Mouse (Mus musculus) lung, postnatal 4 days (tissue): Measurements from ENCODE around the gene Galntl6.

Experiments used
- DNase-seq, 2 experiments: peaks; one replicate each; pipeline ENCODE4 v3.0.0; 2021

Galntl6 gene

DNA sequence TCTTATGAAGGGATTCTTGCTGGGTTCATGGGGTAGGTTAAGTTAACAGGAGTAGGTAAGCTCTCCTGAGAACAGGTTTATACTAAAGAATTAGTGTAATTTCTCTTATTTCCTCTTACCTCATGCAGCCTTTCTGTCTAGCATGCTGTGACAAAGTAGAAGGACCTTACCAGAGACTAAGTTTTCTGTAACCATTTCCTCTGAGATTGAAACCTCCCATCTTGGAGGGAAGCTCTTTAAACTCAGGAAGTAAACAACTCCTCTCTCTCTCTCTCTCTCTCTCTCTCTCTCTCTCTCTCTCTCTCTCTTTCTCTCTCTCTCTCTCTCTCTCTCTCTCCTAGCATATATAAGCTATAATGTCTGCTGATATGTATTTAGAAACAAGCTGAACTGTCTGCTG, 1153.6 kb downstream of the Galntl6 start:
- no peak for DNase-seq

DNA sequence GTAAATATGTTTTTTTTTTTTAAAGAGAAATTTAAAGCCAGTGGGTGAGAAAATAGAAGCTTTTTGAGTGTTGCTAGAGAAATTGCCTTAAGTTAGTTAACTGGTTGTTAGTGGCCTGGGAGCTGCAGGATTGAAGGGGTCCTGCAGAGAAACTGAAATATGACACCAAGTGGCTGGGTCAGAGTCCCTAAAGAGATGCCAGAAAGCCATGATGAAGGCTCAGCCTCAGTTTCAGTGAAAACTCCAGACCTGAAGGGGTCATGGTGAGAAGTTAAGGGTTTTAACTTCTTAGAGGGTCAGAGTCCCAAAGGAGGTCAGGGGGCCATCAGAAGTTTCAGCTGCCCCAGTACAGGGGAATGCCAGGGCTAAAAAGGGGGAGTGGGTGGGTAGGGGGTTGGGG, 1155.0 kb downstream of the Galntl6 start:
- no peak for DNase-seq

DNA sequence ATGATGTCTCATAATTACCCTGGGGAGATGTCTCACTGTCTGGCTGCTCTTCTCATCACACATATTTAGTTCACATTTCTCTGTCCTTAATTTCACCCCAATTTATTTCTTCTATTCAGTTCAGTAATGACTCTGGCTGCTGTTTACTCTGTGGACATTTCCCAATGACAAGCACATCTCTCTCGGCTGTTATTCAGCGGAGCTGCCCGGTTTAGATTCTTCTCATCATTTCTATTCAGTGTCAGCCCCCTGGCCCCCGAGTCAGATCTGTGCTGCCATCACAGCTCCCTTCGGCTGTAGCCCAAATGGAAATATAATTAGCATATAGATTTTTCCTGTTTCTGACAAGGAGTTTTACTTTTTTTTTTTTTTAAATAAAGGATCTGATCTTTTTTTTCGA, 1158.4 kb downstream of the Galntl6 start:
- no peak for DNase-seq

DNA sequence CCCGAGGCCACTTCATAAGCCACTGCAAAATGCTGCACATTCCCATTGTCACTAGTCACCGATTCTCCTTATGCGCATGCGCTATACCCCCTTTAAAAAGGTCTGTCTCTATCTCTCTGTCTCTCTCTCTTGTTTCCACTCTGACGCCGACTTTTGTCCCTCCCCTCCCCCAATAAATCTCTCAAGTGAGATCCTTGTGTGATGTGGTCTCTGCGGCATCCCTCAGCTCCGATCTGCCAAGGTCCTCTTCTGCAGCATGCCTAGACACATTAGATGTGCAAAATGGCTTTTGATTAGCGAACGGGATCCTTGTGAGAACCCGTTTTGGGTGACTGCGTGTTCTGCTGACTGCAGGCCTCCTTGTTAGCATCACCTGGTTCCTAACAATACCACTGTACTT, 1168.8 kb downstream of the Galntl6 start:
- DNase-seq = no peak

DNA sequence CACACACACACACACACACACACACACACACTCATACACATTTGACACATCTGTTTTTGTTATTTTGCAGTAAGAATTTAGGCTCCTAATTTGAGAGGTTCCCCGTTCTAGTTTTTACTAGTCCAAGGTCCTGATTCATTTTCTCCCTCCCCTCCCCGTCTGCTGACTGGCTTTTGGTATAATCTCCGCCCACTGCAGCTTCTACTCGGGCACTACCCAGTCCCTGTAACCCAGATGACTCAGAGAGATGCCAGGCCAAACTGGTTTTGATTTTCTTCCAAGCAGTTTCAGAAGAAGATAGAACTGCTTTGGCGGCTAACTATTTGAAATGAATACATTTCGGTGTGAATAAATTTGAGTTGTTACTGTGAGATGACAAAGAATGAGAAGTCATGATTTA, 1170.5 kb downstream of the Galntl6 start:
- DNase-seq = no peak

DNA sequence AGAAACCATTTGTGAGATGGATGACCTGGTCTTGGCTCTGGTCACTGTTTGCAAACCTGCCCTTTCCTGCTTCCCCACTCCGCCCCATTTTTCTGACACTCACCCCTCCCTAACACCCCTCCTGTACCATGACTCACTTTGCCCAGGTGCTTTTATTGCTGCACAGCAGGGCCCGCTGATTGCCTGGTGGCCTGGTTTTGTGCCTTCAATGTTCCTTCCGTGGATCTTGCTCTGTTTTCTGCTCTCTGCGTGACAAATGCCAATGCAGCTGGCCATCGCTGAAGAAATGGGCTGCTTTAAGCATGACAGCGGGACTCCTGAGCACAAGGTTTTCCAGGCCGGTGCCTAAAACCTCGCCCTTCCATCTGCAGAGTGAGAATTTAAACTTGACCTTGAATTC, 1171.1 kb downstream of the Galntl6 start:
- DNase-seq = no peak

DNA sequence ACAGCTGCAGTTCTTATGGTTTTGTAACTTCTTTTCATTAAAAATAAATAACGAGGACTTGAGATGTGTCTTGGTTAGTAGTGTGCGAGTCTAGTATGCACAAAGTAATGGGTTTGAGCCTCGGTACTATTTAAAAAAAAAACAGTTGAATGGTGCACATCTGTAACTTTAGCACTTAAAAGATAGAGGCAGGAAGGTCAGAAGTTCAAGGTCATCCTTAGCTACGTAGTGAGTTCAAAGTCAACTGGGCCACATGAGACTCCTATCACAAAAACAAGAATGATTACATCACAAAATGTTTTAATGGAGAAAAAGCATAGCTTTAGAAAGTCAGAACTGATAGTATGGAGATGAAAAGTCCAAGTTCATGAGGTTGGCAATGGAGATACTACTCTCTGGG, 1175.2 kb downstream of the Galntl6 start:
- DNase-seq = no peak

DNA sequence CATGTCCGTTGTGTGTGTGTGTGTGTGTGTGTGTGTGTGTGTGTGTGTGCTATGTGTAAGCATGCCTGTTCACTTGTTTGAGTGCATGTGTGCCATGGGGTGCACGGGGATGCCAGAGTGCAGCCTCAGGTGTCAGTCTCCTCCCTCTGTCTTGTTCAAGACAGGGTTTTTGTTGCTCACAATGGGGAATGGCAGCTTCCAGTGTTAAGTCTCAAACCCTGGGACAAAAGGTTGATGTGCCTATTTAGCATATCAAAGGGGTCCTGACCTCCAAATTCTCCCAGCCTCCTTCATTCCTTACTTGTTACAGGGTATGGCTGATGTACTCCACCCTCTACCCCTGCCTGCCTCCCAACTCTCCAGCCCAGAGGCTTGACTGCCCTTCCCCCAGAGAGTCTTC, 1179.6 kb downstream of the Galntl6 start:
- DNase-seq = no peak

DNA sequence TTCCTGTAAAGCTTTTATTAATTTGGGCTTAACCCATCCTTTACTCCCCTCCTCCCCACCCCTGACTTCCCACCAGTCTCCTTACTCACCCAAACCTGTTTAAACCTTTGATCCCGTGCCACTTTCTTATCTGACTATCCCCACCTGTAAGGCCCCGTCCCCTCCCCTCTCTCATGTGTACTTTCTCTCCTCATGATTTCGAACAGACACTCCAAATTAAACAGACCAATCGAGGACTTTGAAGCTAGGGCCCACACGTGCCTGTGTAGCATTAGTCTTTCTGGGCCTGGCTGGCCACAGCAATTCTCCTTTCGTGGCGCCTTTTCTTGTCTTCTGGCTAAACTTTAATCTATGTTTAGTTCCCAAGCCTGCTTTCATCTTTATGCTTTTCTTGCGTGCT, 1180.8 kb downstream of the Galntl6 start:
- no peak for DNase-seq

DNA sequence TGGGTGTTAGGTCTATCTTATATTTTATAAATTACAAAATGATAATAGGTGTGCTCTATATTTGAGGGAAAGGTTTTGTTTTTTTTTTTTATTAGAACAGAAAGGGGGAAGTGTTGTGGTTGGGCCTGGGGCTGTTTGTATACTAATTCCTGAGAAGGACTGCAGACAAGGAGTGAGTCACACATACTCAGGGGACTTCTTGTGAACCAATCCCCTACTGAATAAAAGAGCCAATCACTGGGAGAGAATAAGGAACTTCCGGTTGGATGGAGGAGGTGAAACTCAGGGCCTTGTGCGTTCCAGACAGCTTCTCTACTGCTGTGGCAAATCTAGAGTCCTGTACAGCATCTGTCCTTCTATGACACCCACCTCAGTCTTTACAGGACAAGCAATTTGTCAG, 1184.2 kb downstream of the Galntl6 start:
- no peak for DNase-seq

DNA sequence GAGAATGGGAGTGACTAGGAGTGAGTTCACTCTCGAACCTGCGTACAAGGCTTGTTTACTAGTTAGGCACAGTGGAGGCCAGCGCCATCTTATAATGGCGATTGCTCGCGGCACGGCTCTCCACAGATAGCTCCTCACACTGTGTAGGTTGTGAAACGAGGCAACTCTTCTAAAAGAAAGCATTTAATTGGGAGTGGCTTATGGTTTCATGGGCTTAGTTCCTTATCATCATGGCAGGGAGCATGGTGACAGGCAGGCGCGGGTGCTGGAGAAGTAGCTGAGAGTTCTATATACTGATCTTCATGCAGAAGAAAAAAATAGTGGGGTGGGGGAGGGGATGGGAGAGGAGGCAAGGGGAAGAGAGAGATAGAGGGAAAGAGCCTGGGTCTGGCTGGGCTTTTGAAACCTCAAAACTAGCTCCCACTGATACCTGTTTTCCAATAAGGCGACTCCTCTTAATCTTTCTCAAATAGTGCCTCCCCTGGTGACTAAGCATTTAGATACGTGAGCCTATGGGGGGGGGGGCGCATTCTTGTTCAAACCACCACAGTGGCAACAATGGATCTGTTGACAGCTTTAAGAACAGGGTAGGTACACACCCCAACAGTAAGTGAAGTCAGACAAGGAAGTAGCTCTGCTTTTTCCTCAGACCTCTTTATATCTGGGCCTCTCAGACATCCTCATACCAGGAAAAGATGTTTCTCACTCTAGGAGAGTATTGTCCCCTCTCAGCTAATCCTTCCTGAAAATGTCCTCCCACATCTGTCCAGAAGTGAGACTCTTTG, 1187.4 kb downstream of the Galntl6 start:
- DNase-seq = no peak
